Mouse (Mus musculus) lung, postnatal 0 days (tissue): ENCODE measurements around the gene Xdh.

ENCODE experiments used
- CTCF ChIP-seq: IDR thresholded peaks from 2 replicates; pipeline ENCODE4 v1.5.1; 2016; ENCODE audit warnings: antibody characterized with exemption, mild to moderate bottlenecking
- EP300 ChIP-seq: IDR thresholded peaks from 2 replicates; pipeline ENCODE4 v1.6.1; 2016; ENCODE audit warnings: antibody characterized with exemption, mild to moderate bottlenecking, control low read depth

DNA sequence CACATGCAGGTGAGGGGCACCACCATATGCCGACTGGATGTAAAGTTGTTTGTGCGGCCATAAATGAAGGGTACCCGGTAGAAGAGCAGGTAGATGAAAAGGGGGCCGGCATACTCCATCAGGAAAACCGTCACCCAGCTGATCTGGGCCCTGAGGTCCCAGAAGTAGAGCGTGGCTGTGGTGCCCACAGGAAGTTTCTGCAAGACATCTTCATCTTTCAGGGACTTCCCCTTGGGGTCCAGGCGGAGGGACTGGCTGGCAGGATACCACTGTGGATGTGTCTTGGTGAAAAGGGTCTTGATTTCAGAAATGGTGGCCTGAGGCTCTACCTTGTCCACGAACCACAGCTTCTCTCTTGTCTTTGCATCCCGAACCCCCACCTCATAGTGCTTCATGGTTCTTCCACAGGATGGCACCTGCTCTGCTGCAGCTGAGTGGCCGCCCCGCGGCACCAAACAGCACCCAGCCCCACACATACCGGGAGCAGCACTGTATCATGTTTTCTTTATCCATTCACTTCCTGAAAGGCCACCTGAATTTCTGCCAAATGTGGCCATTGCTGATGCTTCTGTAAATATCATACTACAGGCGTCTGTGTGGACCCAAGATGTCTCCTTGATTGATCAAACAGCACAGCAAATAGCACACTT lies 78.9 kb downstream of the Xdh start:
- TF ChIP-seq CTCF (no peak), EP300 (no peak)
